Mouse (Mus musculus): Measurements from ENCODE around the gene Ccdc149.
A peak's percentile ranks its signal among the peaks of the same experiment; 100 is the strongest.

Gene Ccdc149

GRCm38 (mm10) chr5:52470991-52471801, at the start of gene Ccdc149:
TSS of gene Ccdc149 (minus strand) at chr5:52471521.
- DNase-seq (ENCODE audit: low spot score in 2 of 2), result peak; percentile 79 to 84

GRCm38 (mm10) chr5:52519921-52520320, 48.6 kb upstream of the Ccdc149 start:
- no peak for DNase-seq (ENCODE audit: low spot score in 2 of 2)

DNA sequence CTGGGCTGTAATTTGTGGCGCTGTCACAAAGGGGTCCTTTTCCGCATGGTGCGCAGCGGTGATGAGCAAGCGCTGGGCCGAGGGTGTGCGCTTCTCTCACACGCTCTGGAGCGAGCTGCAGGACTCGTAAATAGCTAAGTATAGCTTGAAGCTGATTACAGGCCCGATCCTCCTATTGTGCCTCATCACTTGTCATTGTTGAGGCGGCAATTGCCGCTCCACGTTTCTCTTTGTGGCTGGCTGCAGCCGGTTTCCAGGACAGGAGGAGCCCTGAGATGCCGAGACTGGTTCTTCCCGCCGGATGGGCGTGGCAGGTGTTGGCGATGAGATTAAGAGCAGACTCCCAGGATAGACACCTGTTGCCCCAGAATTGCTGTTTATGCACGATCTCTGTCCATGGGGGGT, 44.8 kb upstream of the Ccdc149 start:
- DNase-seq (ENCODE audit: low spot score in 2 of 2), result peak; percentile 22 to 32

GRCm38 (mm10) chr5:52515246-52516021, 44.1 kb upstream of the Ccdc149 start:
- peak; percentile 21 to 66 for DNase-seq (ENCODE audit: low spot score in 2 of 2)

- DNase-seq (ENCODE audit: low spot score in 2 of 2), result no peak
Observed at GRCm38 (mm10) chr5:52511089-52511488, 39.8 kb upstream of the Ccdc149 start.

GRCm38 (mm10) chr5:52509416-52509815, 38.1 kb upstream of the Ccdc149 start:
- DNase-seq (ENCODE audit: low spot score in 2 of 2), result no peak

- DNase-seq (ENCODE audit: low spot score in 2 of 2), result no peak
Observed at GRCm38 (mm10) chr5:52504666-52505065, 33.3 kb upstream of the Ccdc149 start.

DNA sequence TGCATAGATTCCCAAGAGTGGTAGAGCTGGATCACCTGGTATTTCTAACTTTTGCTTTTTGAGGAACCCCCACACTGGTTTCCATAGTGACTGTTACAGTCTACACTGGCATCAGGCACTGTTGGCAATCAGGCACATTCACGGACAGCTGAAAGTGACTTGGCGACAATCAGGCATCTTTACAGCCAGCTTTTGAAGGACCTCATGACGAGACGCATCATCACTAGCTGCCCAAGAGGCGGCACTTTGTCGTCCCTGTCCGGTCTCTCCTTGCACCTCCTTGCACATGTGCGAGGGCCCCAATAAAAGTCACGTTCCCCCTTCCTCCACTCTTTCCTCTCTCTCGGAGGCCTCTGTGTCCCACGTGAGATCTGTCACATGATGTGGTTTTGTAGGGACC, 32.8 kb upstream of the Ccdc149 start:
- peak in 1 of 2 experiments; percentile 25 for DNase-seq (ENCODE audit: low spot score in 2 of 2)

DNA sequence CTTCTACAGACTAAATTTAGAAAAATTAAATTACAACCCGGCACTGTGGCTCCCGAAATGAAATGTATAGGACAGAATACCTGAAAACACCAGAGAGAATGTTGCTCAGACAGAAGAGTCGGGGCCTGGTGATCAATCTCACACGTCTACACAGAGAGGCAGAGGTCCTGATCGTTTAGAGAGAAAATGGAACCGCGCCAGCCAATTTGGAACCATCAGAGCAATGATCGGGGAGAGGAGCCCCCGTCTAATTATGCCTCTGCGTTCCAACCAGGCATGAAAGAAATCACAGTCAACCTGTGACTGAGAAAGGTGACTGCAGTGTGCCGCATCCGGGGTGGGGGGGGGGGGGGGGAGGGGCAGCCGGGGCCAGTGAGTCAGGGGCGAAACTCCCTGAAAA, 24.4 kb upstream of the Ccdc149 start:
- DNase-seq (ENCODE audit: low spot score in 2 of 2), result no peak

DNA sequence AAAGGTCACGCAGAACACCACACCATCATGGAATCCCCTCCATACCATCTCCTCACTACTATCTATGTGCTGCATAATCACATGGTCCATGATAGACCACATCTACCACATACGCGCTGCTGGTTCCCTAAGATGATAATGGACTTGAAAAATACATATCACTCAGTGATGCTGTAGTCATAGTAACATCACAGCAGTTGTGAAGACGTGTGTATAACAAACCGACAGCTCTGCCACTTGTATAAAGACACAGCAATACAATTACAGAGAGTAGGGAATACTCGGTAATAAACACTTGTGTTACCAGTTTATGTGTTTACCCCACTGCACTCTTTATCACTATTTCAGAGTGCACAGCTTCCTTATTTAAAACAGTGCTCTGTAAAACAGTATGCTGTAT, 20.2 kb upstream of the Ccdc149 start:
- no peak for DNase-seq (ENCODE audit: low spot score in 2 of 2)

DNA sequence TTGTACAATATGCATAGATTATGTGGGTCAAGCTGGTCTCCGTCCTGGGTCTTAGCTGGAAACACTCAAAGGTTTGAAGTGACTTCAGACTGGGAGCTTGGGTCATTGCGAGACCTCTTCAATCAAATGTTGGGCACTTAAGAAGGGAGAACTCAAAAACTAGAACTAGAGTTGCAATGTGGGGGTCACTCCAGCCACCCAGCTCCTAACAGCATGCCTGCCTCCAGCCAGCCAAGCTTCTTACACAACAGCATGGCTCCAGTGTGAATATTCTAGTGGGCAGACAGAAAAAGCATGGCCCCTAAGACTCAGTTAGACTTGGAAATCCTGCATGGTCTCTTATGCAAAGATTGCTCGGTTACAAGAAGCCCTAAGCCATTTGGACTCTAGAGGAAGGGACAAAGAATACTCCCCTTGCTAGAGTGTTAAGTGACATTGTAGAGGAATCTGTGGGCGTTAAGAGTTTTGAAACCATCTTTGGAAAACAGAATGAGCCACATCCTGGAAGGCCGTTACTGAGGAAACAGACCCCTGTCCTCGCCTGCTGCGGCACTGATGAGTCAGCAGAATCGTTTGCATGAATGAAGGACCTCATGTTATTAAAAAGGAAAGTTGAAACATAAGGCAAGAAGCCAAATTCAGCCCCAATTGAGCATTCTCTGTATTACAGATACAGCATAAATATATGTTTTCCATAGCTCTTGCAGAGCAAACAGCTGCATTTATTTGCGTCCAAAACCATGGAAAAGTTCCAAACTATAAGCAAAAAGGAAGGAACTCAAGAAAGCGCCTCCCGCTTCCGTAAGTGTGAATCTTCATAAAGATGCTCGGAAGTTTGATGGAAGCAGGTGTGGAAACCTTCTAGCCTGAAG, 16.5 kb upstream of the Ccdc149 start:
- DNase-seq (ENCODE audit: low spot score in 2 of 2), result no peak

- no peak for DNase-seq (ENCODE audit: low spot score in 2 of 2)
Observed at GRCm38 (mm10) chr5:52476826-52477225, 5.5 kb upstream of the Ccdc149 start.

DNA sequence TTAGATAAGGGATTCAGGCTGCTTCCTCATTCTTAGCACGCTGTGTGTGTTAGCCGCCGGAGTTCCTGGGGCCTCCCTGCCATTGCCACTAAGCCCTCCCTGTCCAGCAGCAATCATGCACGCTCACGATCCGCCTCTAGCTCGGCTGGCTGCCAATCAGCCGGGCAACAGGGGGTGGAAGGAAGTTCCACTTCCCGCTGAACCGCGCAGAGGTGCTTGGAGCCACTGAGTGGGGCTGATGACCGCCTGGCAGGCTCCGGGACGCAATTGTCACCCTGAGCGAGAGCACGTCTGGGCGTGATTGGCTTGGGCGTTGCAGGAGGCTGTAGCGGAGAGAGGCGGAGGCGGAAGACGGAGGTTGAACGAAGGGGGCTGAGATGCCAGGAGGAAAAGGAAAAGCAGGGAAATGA, 5.0 kb upstream of the Ccdc149 start:
- peak; percentile 73 to 79 for DNase-seq (ENCODE audit: low spot score in 2 of 2)

DNA sequence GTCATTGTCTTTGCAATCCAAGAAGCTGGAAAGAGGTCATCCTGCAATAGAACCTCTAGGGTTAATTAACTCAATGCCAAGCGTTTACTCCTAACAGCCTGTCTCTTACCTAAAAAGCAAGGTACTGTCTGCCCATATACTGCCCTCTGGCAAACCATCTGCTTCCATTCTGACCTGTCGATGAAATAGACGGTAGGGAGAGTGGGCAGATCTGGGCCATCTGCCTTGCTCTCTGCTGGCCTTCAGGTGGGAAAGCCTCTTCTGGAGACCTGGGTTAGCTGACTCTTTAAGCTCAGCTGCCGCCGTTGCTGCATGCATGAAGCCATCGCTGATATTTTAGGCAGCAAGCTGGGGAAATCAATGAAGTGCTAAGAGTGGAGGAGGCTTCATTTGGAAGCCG, 2.7 kb upstream of the Ccdc149 start:
- DNase-seq (ENCODE audit: low spot score in 2 of 2), result no peak

- DNase-seq (ENCODE audit: low spot score in 2 of 2), result no peak
Observed at GRCm38 (mm10) chr5:52470551-52470950, 770 bp downstream of the Ccdc149 start.

- no peak for DNase-seq (ENCODE audit: low spot score in 2 of 2)
Observed at GRCm38 (mm10) chr5:52467841-52468240, 3.5 kb downstream of the Ccdc149 start.

DNA sequence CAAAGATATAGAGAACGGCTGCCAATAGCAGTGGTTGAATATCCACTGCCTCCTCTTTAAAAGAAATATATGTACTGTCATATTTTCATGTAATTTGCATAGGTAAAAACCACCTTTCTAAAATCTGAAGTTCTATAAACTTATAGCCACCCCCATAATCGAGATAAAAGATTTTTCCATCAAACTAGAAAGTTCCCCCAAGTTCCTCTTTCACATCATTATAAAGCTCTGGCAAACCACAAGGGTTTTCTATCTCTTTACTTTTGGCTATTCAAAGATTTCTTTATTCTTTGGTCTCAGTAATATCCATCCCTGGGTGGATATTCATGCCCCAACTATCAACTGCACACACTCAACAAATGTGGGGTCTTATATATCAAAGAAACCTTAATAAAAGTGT, 8.9 kb downstream of the Ccdc149 start:
- DNase-seq (ENCODE audit: low spot score in 2 of 2), result no peak

DNA sequence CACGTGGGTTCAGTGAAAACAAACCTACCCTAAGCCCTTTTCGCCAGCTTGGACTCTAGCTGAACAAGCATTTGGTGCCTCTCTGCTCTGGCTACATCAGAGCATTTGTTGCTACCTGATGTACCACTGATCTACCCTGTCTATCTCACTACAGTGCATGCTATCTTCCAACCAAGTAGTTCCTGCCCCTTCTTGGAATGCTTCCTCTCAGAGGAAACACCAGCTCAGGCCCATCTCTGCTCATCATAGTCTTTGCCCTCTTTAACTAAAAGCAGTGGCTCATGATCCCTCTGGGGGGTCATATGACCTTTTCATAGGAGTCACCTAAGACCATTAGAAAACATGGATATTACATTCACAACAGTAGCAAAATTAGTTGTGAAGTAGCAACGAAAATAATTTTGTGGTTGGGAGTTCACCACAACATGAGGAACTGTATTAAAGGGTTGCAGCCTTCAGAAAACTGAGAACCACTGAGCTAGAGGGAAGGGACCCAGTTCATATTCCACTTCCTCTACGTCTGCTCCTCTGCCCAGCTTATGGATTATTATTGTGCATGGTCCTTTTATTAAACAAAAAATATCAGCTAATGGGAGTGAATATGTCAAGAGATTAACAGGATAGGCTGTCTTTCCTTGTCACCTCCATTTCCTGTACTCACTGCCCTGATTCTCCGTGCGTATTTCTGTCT, 9.7 kb downstream of the Ccdc149 start:
- DNase-seq (ENCODE audit: low spot score in 2 of 2), result no peak

- DNase-seq (ENCODE audit: low spot score in 2 of 2), result no peak
Observed at GRCm38 (mm10) chr5:52459308-52459707, 12.0 kb downstream of the Ccdc149 start.

DNA sequence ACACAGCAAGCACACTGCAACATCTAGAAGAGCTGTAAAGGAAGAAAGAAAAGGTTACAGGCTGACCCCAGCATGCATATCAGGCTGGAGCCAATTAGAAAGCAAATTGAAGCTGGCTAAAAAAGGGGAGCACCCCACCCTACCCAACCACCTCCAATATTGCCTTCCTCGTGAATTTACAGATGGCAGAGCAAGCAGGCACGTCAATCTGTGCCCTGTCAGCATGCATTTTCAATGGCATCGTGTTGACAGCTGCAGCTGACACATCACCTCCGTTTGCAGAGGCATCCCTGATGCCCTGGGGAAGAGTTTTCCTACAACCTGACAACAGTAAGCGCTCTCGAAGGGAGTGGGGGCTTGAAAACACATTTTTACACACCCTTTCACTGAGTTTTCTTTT, 14.2 kb downstream of the Ccdc149 start:
- DNase-seq (ENCODE audit: low spot score in 2 of 2), result no peak

- no peak for DNase-seq (ENCODE audit: low spot score in 2 of 2)
Observed at GRCm38 (mm10) chr5:52450821-52451220, 20.5 kb downstream of the Ccdc149 start.

Measured in frontal cortex, postnatal 10 days (tissue).